Mouse (Mus musculus): ENCODE data around the gene Sumo2.

DNA sequence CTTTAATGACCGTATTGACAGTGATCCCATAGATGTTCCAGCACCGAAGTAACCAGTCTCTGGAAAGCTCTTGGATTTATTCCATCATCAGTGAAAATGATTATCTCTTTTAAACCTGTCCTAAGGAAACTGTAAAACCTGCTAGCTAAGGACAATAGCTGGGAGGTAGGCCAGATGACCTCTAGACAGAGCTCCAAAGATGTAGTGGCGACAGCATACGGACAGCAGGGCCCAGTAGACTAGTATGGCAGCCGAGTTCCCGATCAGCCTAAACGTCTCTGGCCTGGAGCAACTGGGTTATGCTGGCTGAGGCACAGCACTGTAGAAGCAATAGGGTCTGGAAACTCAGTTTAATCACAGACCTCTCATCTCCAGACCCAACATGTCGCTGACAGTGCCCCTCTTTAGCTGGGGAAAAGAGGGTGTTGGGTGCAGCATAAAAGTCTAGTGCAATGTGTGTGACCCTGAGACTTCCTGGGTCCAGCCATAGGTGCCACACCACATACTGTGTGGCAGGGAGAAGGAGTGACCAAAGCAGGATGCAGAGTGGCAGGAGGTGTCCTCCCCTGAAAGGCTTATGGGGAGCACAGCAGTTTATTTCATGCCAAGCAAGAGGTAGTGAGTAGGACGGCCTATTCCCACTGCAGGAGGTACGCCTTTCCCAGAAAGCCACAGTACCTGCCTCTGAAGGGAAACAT is 48.4 kb upstream of the Sumo2 start:
- TF ChIP-seq POLR2A (IDR thresholded peaks at IDR 0.05; ENCODE audit: low read depth, low read length) (no peak), CTCF (conservative IDR thresholded peaks at IDR 0.05; ENCODE audit: insufficient read depth, insufficient read length, low read depth, low read length) (no peak)
